Mouse (Mus musculus) forebrain, embryonic 13.5 days (tissue): ENCODE measurements at regions not wholly inside any gene's neighbourhood (a gene's known extent, or its start where the extent isn't known, plus 50 kb on each side); places are given as distances from the start of the nearest gene placed in this dataset.

ENCODE experiments used
- ATAC-seq: fragments of 200-750 bp; cut with Nextera tagmentation; 2 replicates; pipeline ENCODE4 v1.8.0; 2017
- H3K27ac ChIP-seq: fragments of 300-500 bp; sonication (generic); 2 replicates; pipeline ENCODE4 v1.5.1; 2015; ENCODE audit warnings: inconsistent platforms, mild to moderate bottlenecking, moderate library complexity
- H3K27me3 ChIP-seq: fragments of 300-500 bp; sonication (generic); 2 replicates; pipeline ENCODE4 v1.6.1; 2015; ENCODE audit warnings: mild to moderate bottlenecking, inconsistent platforms
- H3K36me3 ChIP-seq: fragments of 300-500 bp; sonication (generic); 2 replicates; pipeline ENCODE4 v1.6.1; 2015; ENCODE audit warnings: mild to moderate bottlenecking, inconsistent platforms; ENCODE audit not compliant: poor library complexity, severe bottlenecking
- H3K4me1 ChIP-seq: fragments of 300-500 bp; sonication (generic); 2 replicates; pipeline ENCODE4 v1.6.1; 2015; ENCODE audit warnings: inconsistent platforms
- H3K4me2 ChIP-seq: fragments of 300-500 bp; sonication (generic); 2 replicates; pipeline ENCODE4 v1.6.1; 2015; ENCODE audit warnings: inconsistent platforms, mild to moderate bottlenecking, moderate library complexity
- H3K4me3 ChIP-seq: fragments of 300-500 bp; sonication (generic); 2 replicates; pipeline ENCODE4 v1.5.1; 2015; ENCODE audit warnings: mild to moderate bottlenecking, inconsistent platforms
- H3K9ac ChIP-seq: fragments of 300-500 bp; sonication (generic); 2 replicates; pipeline ENCODE4 v1.6.1; 2015; ENCODE audit warnings: mild to moderate bottlenecking, inconsistent platforms
- H3K9me3 ChIP-seq: fragments of 300-500 bp; sonication (generic); replicated peaks from 2 replicates; pipeline ENCODE4 v1.6.1; 2016; ENCODE audit warnings: inconsistent platforms
- WGBS: fragments of 180-500 bp; shearing (Covaris S2); methylation state at CpG from one replicate; pipeline ENCODE4 v1.1.7; 2015; 5-methylcytosine and 5-hydroxymethylcytosine counted together

DNA sequence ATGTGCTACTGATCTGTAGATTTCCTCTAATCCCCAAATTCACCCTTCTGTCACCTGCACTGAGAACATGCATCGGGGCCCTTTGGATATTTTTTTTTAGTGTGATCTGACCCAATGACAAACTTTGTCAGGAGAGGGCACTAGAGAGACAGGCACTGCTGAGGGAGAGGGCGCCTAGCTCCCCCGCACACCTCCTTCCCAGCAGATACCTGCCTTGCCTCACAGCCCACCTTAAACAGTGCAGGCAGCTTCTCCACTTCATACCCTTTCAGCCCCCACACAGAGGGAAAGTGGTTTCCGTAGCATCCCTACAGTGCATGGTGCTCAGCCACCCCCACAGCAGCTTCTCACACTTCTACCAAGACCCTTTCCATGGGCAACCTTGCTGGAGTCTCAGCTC lies 670.0 kb downstream of the Tmem132b start:
- no peaks in the 10 kb centered on the region for H3K36me3 ChIP-seq
- ATAC-seq, result no peak
- H3K9me3 ChIP-seq, result no peaks in the 10 kb centered on the region
- WGBS, result 38% methylated on average over 4 of the region's 4 CpGs
- H3K4me2 ChIP-seq, result no peak overlapping the region
- H3K27ac ChIP-seq, result no peak overlapping the region; the same call in 1 of the 2 replicates
- H3K27me3 ChIP-seq, result no peaks in the 10 kb centered on the region
- H3K4me1 ChIP-seq, result no peaks in the 10 kb centered on the region
- no peak overlapping the region for H3K4me3 ChIP-seq
- no peak overlapping the region for H3K9ac ChIP-seq

DNA sequence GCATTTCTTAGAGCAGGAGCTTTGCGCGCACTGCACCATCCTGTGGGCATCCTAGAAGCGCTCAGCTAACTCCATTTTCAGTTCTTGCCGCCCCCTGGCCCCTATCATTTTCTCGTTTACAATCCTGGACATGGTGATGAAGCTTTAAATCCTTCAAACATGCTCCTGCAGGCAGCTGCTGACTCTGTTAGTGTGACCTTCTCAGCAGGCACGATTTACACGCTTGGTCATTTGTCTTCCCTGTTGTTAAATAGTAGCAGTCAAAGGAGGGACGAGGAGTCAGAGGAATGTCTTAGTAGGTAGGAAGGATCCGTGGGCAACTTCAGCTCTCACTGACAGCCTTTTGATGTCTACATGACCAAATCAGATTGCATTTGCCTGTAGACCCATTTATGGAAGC lies 670.4 kb downstream of the Tmem132b start:
- ATAC-seq, result no peak
- WGBS, result 72% methylated on average over 9 of the region's 9 CpGs
- no peak overlapping the region; the same call in 1 of the 2 replicates for H3K27ac ChIP-seq

DNA sequence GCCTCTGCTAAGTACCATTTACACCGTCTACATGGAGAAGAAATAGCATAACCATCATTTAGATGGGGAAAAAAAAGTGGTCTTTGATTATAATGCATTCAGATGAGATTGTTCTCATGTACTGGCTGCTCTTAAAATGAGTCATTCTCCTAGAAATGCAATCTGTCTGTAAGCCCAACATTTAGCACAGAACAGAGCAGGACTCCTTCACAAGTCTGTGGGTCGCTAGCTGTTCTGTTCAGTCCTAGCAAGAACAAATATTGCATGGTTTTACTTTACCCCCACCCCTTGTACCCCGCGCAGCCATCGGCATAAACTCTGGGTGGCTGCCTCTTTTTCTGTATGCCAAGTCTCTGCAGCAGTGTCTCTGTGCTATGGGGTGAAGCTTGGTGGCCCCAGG lies 685.4 kb downstream of the Tmem132b start:
- Histone ChIP-seq H3K4me1 (no peaks in the 10 kb centered on the region), H3K4me3 (no peak overlapping the region), H3K36me3 (no peaks in the 10 kb centered on the region), H3K9me3 (no peaks in the 10 kb centered on the region), H3K27me3 (no peaks in the 10 kb centered on the region), H3K4me2 (no peak overlapping the region), H3K27ac (no peak overlapping the region), H3K9ac (no peak overlapping the region)
- ATAC-seq, result no peak
- WGBS, result 92% methylated on average over 5 of the region's 5 CpGs

More for the DNA sequence above, 670.4 kb downstream of the Tmem132b start:
- Histone ChIP-seq H3K4me2 (no peak overlapping the region), H3K4me3 (no peak overlapping the region), H3K9ac (no peak overlapping the region), H3K27me3 (no peaks in the 10 kb centered on the region), H3K4me1 (no peaks in the 10 kb centered on the region), H3K36me3 (no peaks in the 10 kb centered on the region), H3K9me3 (no peaks in the 10 kb centered on the region)

- WGBS, result 85% methylated on average over 1 of the region's 1 CpGs
- H3K9me3 ChIP-seq, result no peaks in the 10 kb centered on the region
- no peaks in the 10 kb centered on the region for H3K4me1 ChIP-seq
- H3K4me2 ChIP-seq, result no peak overlapping the region
- H3K9ac ChIP-seq, result no peak overlapping the region
- H3K27me3 ChIP-seq, result no peaks in the 10 kb centered on the region
- ATAC-seq, result no peak
- no peak overlapping the region for H3K4me3 ChIP-seq
- H3K27ac ChIP-seq, result no peak overlapping the region
- no peaks in the 10 kb centered on the region for H3K36me3 ChIP-seq
Measured at GRCm38 (mm10) chr5:126217746-126218145, 686.2 kb downstream of the Tmem132b start.

- Histone ChIP-seq H3K9me3 (no peaks in the 10 kb centered on the region), H3K4me3 (no peak overlapping the region), H3K9ac (no peak overlapping the region), H3K27me3 (no peaks in the 10 kb centered on the region), H3K27ac (no peak overlapping the region), H3K4me1 (no peaks in the 10 kb centered on the region), H3K36me3 (no peaks in the 10 kb centered on the region), H3K4me2 (no peak overlapping the region)
- 46% methylated on average over 3 of the region's 3 CpGs for WGBS
- ATAC-seq, result no peak
Measured at GRCm38 (mm10) chr5:126223696-126224095, 692.1 kb downstream of the Tmem132b start.

DNA sequence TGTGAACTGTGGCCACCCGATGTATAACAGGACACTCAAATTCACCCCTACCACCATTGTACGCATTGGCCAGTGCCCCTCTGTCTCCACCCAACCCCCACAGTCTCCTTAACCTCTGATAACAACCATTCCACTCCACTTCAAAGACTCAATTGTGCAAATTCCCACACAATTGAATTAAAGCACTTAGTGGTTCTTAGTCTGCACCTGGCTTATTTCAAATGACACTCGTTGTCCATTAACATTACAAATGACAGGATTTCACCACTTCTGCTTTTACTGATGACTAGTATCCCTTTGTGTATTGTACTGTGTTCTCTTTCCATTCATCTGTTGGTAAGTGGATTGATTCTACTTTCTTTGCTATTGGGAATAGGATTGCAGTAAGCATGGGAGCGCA lies 699.2 kb downstream of the Tmem132b start:
- Histone ChIP-seq H3K9me3 (no peaks in the 10 kb centered on the region), H3K27me3 (no peaks in the 10 kb centered on the region), H3K27ac (no peak overlapping the region), H3K4me1 (no peaks in the 10 kb centered on the region), H3K36me3 (no peaks in the 10 kb centered on the region), H3K9ac (no peak overlapping the region), H3K4me3 (no peak overlapping the region), H3K4me2 (no peak overlapping the region)
- no peak for ATAC-seq
- 64% methylated on average over 4 of the region's 4 CpGs for WGBS

GRCm38 (mm10) chr5:126238071-126238470 lies 706.5 kb downstream of the Tmem132b start:
- Histone ChIP-seq H3K4me3 (no peak overlapping the region), H3K9ac (no peak overlapping the region), H3K27ac (no peak overlapping the region), H3K4me2 (no peak overlapping the region), H3K27me3 (no peaks in the 10 kb centered on the region), H3K9me3 (no peaks in the 10 kb centered on the region), H3K4me1 (no peaks in the 10 kb centered on the region), H3K36me3 (no peaks in the 10 kb centered on the region)
- WGBS, result 58% methylated on average over 3 of the region's 3 CpGs
- no peak for ATAC-seq

DNA sequence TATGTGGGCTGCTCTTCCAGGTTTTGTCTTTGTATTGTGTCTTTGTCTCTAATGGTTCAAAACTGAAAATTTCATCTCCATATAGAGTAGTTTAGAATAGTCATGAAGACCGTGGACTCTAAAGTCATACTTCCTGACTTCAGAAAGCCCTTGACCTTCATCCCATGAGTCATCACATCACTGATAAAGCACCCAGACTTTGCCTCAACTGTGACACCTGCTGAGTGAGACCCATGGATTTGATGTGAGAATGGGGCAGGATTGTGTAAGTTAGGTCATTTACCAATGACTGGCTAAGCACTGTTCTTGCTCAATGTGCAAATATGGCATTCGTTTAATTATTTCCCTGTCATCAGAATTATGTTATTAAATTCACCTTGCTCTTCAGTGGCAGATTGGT lies 714.2 kb downstream of the Tmem132b start:
- H3K36me3 ChIP-seq, result no peaks in the 10 kb centered on the region
- ATAC-seq, result no peak
- 94% methylated on average over 2 of the region's 2 CpGs for WGBS

DNA sequence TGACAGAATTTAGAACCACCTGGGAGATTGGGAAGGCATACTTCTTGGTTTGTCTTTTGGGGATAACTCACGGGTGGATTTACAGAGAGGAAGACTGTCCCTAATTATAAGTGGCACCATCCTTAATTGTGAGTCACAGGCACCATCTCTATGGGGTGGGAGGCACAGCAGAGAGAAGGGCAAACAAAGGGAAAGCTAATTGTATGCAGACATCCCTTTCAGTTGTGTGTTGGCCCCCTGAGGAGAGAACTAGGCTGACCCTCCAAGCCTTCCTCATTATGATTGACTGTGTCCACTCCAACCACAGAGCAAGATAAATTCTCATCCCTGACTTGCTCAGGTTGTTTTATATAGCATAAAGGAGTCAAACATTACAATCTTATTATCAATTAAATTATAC lies 718.8 kb downstream of the Tmem132b start:
- no peak overlapping the region for H3K27ac ChIP-seq
- no peaks in the 10 kb centered on the region for H3K36me3 ChIP-seq
- no peaks in the 10 kb centered on the region for H3K9me3 ChIP-seq
- H3K4me2 ChIP-seq, result no peak overlapping the region
- 0% methylated on average over 1 of the region's 1 CpGs for whole genome bisulfite sequencing
- peaks cover 20% of the 10 kb centered on the region for H3K4me1 ChIP-seq
- no peak overlapping the region for H3K9ac ChIP-seq
- ATAC-seq, result no peak
- H3K27me3 ChIP-seq, result no peaks in the 10 kb centered on the region
- H3K4me3 ChIP-seq, result no peak overlapping the region

More for the DNA sequence above, 714.2 kb downstream of the Tmem132b start:
- H3K4me3 ChIP-seq, result no peak overlapping the region
- no peak overlapping the region for H3K9ac ChIP-seq
- no peak overlapping the region for H3K4me2 ChIP-seq
- no peaks in the 10 kb centered on the region for H3K9me3 ChIP-seq
- no peaks in the 10 kb centered on the region for H3K27me3 ChIP-seq
- H3K27ac ChIP-seq, result no peak overlapping the region
- H3K4me1 ChIP-seq, result 0 out of 2 replicates have a peak, but pooled peaks cover 3% of the 10 kb centered on the region

GRCm38 (mm10) chr5:126254661-126255060 lies 723.1 kb downstream of the Tmem132b start:
- Histone ChIP-seq H3K4me2 (no peak overlapping the region), H3K27me3 (no peaks in the 10 kb centered on the region), H3K4me3 (no peak overlapping the region), H3K4me1 (peaks cover 20% of the 10 kb centered on the region), H3K36me3 (no peaks in the 10 kb centered on the region), H3K27ac (no peak overlapping the region), H3K9me3 (no peaks in the 10 kb centered on the region), H3K9ac (no peak overlapping the region)
- 86% methylated on average over 1 of the region's 1 CpGs for WGBS
- ATAC-seq, result no peak

DNA sequence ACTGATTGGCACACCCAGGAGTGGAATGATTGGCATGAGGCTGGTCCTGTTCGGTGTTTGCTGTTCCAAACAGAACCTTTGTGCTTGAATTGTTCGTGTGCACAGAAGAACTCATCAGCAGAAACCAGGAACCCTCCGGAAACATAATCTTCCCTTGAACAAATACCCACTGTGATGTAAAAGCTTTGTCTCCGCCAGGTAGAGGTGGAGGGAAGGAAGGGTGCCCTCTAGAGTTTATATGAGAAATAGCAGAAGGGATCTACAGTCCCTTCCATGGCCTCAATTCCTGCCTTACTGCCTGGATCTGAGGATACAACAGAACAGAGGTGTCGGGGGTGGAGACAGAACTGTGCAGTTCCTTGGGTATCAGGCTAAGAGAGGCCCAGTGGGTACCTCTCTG lies 726.3 kb downstream of the Tmem132b start:
- Histone ChIP-seq H3K9ac (no peak overlapping the region), H3K27ac (no peak overlapping the region), H3K9me3 (no peaks in the 10 kb centered on the region), H3K4me2 (no peak overlapping the region), H3K4me1 (peaks cover 5% of the 10 kb centered on the region; the same call in 1 of the 2 replicates), H3K36me3 (no peaks in the 10 kb centered on the region), H3K4me3 (no peak overlapping the region), H3K27me3 (no peaks in the 10 kb centered on the region)
- 78% methylated on average over 5 of the region's 5 CpGs for WGBS
- no peak for ATAC-seq

GRCm38 (mm10) chr5:126266471-126266870 lies 734.9 kb downstream of the Tmem132b start:
- no peak overlapping the region for H3K9ac ChIP-seq
- H3K4me3 ChIP-seq, result no peak overlapping the region
- H3K4me1 ChIP-seq, result 0 out of 2 replicates have a peak, but pooled peaks cover 4% of the 10 kb centered on the region
- H3K36me3 ChIP-seq, result no peaks in the 10 kb centered on the region
- no peak overlapping the region for H3K27ac ChIP-seq
- no peaks in the 10 kb centered on the region for H3K9me3 ChIP-seq
- 84% methylated on average over 2 of the region's 2 CpGs for WGBS
- H3K27me3 ChIP-seq, result no peaks in the 10 kb centered on the region
- no peak for ATAC-seq
- no peak overlapping the region for H3K4me2 ChIP-seq

GRCm38 (mm10) chr5:126266929-126267609 lies 735.5 kb downstream of the Tmem132b start:
- WGBS, result 75% methylated on average over 2 of the region's 2 CpGs
- no peak overlapping the region for H3K27ac ChIP-seq
- H3K9ac ChIP-seq, result no peak overlapping the region

More at GRCm38 (mm10) chr5:126266929-126267609, 735.5 kb downstream of the Tmem132b start:
- no peak overlapping the region for H3K4me3 ChIP-seq
- no peak for ATAC-seq
- no peaks in the 10 kb centered on the region for H3K9me3 ChIP-seq
- H3K36me3 ChIP-seq, result no peaks in the 10 kb centered on the region
- H3K27me3 ChIP-seq, result no peaks in the 10 kb centered on the region
- H3K4me2 ChIP-seq, result no peak overlapping the region
- 0 out of 2 replicates have a peak, but pooled peaks cover 4% of the 10 kb centered on the region for H3K4me1 ChIP-seq
